Mouse (Mus musculus) adrenal gland (tissue): ENCODE results near the gene Tacc3.

Experiments
- intact Hi-C: fragments of 180-260 bp; cut with DNase I; formaldehyde crosslinking; loops from one replicate; pipeline ENCODE4 v1.15.1; 2025

The Tacc3 gene

DNA sequence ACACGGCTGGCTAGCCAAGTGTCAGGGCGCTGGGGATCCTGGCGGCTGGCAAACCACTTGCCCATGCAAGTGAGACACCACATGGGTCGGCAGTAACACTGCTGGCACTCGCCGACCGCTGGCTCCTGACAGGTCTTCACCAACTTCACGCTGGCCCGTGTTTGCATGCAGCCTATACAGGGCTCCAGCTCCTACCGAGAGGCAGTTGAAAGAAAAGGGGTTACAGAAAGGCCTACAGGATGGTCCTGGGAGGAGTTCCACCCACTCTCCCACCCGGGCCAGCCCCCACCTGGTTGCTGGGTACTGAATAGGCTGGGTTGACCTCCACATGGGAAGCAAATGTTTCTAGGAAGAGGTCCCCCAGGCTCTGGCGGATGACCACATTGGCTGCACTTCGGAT is 3.5 kb upstream of the Tacc3 start:
- intact Hi-C loops = loop anchor here (10.0 kb wide), 1 partner anchor 280 kb away; the partner anchor contains the start of gene Nelfa

DNA sequence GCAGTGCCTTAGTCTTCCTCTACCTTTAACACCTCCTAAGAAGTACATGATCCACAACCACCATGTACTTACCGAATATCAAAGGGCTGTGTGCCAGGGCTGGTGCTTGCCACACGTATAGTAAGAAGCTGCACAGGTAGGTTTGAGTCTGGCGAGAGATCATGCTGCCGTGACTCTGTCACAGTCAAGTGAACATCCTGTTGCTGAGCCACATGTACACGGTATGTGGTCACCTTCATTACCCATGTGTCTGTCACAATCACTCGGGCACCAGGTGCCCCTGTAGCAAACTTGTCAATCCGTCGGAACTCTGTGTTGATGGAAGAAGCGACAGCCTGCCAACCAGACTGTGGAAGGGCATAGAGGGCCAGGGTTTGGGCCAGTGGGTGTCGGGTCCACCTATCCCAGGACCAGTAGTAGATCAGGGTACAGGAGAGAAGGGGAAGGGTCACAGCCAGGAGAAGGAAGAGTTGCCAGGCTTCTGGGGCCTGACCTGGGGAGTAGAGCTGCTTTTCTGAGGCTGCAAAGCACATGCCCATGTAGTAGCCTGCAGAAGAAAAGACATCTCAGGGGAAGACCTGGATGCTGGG is 2.6 kb upstream of the Tacc3 start:
- intact Hi-C loops = loop anchor here (10.0 kb wide), 1 partner anchor 279 kb away; the partner anchor contains the start of gene Nelfa

- intact Hi-C loops = loop anchor here (10.0 kb wide), 1 partner anchor 278 kb away; the partner anchor contains the start of gene Nelfa
Observed at GRCm38 (mm10) chr5:33656739-33657138, 1.2 kb upstream of the Tacc3 start.

- intact Hi-C loops = loop anchor here (10.0 kb wide), 1 partner anchor 277 kb away; the partner anchor contains the start of gene Nelfa
Observed at GRCm38 (mm10) chr5:33657251-33657786, 609 bp upstream of the Tacc3 start.

- intact Hi-C loops = loop anchor here (10.0 kb wide), 1 partner anchor 276 kb away; the partner anchor contains the start of gene Nelfa
Observed at GRCm38 (mm10) chr5:33658664-33659050, 729 bp downstream of the Tacc3 start.

- intact Hi-C loops = no loop called here
Observed at GRCm38 (mm10) chr5:33668223-33668622, 10.3 kb downstream of the Tacc3 start.

DNA sequence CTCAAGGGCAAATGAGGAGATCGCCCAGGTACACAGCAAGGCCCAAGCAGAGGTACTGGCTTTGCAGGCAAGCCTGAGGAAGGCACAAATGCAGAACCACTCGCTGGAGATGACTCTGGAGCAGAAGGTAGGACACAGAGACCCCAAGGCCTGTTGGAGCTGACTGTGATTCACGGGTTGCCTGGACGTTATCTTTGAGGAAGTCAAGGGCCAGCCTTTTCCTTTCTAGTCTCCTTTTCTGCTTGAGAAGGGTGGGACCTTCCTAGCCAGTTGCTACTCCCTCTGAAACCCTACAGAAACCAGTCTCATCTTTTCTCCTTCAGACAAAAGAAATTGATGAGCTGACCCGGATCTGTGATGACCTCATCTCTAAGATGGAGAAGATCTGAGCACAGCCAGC is 13.7 kb downstream of the Tacc3 start:
- intact Hi-C loops = no loop called here

DNA sequence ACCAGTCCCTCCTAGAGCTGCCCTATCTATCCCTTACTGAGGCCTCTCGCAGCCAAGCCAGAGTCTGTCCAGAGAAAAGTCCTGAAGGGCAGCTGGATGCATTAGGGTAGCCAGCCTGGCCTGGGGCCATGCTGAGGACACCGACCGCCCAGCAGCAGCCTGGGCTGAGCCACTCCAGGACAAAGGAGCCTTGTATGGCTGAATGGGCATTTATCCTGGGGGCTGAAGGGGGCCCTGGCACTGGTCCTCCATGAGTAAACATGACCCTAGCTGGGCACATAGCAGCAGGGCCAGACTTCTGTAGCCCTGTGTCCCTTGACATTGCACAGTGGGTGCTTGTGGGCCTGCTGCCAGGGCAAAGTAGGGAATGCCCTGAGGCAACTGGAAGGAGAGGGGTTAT is 16.5 kb downstream of the Tacc3 start:
- intact Hi-C loops = no loop called here

DNA sequence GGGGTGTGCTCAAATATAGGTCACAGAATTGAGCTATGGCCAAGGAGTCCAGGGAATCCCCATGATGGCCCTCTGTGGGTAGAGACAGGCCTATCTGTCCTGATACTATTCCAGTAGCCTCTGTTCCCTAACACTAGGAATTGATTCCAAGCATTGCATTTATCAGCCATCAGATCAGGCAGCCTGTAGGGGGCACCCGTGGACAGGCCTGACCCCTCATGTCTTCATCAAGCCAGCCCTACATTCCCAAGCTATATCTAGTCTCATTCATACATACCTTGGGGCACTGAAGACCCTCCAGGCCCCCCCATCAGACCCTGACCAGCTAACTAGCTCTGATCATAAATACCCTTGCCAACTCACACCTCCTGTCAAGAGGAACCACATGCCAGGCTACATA is 18.0 kb downstream of the Tacc3 start:
- intact Hi-C loops = no loop called here

DNA sequence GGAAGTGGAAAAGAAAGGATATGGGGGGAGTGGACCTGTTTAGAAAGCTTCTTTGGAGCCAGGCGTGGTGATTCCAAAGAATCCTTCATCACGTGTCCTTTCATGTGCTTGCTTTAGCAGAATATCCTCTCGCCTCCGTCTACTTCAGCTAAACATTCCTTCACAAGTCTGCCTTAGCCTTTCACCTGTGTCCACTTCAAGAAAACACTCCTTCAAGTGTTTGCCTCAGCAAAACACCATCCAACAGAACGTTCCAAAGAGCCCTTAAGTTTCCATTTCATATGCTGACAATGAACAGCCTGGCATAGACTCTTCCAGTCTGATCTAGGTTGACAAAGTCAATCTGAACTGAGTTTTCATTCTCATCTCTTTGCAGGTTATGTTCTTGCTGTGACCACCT is 20.3 kb downstream of the Tacc3 start:
- intact Hi-C loops = no loop called here

DNA sequence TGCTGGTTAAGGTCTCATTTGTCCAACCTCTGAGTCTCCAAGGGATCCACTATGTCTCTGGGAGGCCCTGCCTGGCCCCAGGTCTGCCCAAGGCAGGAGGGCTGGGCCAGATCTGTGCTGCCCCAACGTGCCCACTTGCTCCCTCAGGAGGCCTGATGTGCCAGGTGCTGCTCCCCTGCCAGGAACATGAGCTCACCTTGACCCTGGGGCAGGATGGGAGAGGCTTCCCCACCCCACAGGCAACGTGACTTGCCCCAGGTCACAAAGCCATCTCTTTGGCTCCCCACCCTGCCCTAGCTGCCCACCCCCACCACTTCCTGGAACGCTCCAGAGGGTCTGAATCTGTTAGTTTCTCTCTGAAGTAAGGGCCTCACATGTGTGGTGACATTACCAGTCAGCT is 23.1 kb downstream of the Tacc3 start:
- intact Hi-C loops = no loop called here

GRCm38 (mm10) chr5:33681611-33682388 is 23.9 kb downstream of the Tacc3 start:
- intact Hi-C loops = no loop called here

- intact Hi-C loops = no loop called here
Observed at GRCm38 (mm10) chr5:33682963-33683362, 25.0 kb downstream of the Tacc3 start.

- intact Hi-C loops = loop anchor here (2.0 kb wide), 1 partner anchor 53 kb away; no protein-coding TSS in a partner anchor
Observed at GRCm38 (mm10) chr5:33683897-33684652, 26.1 kb downstream of the Tacc3 start.

DNA sequence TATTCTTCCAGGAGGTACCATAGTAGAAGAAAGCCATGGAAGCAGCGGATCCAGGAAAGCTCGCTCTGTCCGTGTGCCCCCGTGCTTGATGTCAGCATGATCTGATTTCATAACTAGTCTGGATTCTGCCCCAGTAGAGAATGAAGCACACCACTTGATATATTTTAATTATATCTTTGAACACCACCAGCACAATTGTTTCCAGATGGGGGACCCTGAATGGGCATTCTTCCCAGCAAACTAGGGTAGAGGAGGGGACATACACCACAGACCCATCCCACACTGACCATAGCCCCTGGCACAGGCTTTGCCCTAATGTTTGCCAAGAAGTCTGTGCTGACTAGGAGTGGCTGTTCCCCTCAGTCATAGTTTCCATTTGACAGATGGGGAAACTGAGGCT is 27.0 kb downstream of the Tacc3 start:
- intact Hi-C loops = loop anchor here (2.0 kb wide), 1 partner anchor 52 kb away; no protein-coding TSS in a partner anchor

GRCm38 (mm10) chr5:33687142-33687541 is 29.2 kb downstream of the Tacc3 start:
- intact Hi-C loops = no loop called here

DNA sequence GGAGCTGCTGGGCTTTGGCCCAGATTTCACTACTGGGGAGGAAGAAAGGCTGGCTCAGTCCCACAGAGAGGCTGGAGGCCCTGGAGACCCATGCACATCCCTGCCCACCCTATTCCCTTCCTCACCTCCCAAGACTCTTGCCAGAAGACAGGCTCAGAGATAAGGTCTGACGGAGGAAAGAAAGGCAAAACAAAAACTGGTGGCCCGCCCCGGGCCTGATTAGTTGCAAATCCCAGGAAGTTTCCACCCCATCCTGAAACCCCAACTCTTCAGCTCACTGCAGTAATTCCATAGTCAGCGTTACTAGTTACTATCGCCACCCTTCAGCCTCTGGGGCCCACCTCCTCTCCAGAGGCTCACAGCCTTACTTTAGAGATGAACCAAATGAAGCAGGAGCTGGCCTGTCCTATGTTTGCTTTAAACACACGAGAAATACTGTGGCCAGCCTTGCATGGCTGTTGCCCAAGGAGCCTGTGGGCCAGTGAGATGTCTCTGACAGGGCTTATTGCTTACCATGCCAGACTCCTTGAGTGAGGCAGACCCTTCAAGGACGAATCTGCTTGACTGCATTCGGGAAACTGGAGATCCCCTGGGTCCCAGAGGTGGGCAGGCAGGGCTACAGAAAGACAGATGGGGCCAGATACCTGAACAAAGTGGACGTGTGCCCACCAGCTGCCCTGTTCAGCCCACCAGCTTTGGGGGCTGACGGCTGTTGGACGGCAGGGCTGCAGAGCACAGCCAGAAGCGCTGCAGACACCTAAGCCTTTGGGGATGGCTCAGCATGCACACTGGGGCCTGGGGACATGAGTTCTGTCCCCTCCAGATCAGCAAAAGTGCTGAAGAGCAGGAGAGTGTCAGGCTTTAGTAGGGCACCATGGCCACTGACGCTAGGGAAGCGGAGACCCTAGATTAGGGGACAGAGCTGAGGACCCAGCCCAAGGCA is 30.6 kb downstream of the Tacc3 start:
- intact Hi-C loops = no loop called here

DNA sequence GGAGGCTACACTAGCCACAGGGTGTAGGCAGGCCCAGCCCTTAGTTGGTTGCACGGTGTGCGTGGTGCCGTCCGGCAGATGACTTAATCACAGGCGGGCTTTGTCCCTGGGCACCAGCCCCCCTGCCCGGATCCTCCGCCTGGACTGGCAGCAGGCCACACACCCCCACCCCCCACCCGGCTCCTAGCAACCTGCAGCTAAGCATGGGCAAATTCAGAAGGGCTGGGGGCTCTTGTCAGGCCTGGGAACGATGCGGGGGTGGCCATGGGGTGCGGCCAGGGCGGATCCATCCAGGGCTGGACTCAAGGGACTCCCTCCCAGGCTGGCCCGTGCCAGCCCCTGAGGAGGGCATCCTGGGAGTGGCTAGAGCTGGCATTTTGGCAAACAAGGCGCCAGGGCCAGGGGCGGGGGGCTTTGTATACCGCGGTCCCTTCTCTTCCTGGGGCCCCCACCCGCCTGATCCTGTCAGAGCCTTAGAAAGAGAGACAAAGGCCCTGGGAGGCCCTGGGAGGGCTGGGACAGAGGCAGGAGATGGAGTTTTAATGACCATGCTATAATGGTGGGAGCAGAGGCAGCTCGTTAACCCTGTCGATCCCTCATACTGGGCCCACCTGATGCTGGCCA is 31.4 kb downstream of the Tacc3 start:
- intact Hi-C loops = no loop called here

DNA sequence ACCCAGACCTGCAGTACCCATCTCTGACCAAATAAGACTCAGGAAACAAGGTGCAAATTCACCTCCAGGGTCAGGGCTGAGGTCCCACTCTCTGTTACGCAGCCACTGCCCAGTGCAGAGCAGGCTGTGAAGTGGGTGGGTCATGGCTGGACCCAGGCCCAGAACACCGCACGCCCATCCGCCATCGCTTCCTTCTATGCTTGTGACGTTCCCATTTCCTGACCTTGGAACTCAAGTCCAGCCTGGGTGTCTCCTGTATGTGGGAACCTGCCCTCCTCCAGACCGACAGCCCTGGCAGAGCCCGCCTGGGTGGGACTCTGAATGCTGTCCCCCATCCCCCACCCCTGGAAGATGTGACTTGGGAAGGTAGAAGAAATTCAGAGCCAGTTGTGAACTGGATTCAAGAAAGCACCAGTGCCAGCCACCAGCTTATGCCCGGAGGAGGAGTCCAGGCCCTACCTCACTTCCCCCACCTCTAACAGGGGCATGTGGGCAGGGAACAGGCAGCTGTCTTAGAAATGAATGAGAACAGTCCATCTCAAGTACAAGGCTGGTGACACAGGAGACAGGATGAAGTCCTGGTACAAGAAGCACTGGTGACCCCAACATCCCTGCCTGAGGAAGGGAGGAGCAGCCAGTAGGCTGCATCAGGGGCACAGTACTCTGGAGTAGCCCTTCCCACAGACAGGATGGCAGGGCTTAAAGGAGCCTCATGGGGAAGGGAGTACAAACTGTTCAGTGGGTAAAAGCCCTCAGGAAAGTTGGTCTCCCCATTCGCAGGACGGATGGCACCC is 32.1 kb downstream of the Tacc3 start:
- intact Hi-C loops = no loop called here
